Mouse (Mus musculus) small intestine, adult 2 months (tissue): ENCODE measurements around the gene Prune2. TPM values are rescaled to one million over a fixed set of nuclear protein-coding genes. Genes with fewer than 3 reads are reported as not detected.

Experiments used
- H3K27ac ChIP-seq: fragments of 200-500 bp; 2 replicates; pipeline ENCODE4 v1.5.1; 2012; ENCODE audit warnings: low read depth, low read length, control low read depth, inconsistent platforms; ENCODE audit not compliant: insufficient read depth
- H3K27me3 ChIP-seq: fragments of 200-500 bp; 2 replicates; pipeline ENCODE4 v1.6.1; 2012; ENCODE audit warnings: mild to moderate bottlenecking, moderate library complexity, low read length, inconsistent platforms; ENCODE audit not compliant: control insufficient read depth, insufficient read depth
- H3K36me3 ChIP-seq: fragments of 200-500 bp; 2 replicates; pipeline ENCODE4 v1.6.1; 2012; ENCODE audit warnings: mild to moderate bottlenecking, low read length, control low read depth, inconsistent platforms; ENCODE audit not compliant: control insufficient read depth, insufficient read depth
- H3K4me1 ChIP-seq: fragments of 200-500 bp; 2 replicates; pipeline ENCODE4 v1.6.1; 2012; ENCODE audit warnings: low read length, inconsistent platforms, mixed read lengths; ENCODE audit not compliant: control insufficient read depth, insufficient read depth, insufficient read length
- H3K4me3 ChIP-seq: fragments of 200-500 bp; 2 replicates; pipeline ENCODE4 v1.5.1; 2012; ENCODE audit warnings: low read depth, mild to moderate bottlenecking, control low read depth, inconsistent platforms, low read length, moderate library complexity
- CTCF ChIP-seq: fragments of 200-500 bp; IDR thresholded peaks from 2 replicates; pipeline ENCODE4 v1.5.1; 2012; ENCODE audit warnings: low read depth, mild to moderate bottlenecking, control low read depth, inconsistent platforms, low read length, moderate library complexity, mixed read lengths; ENCODE audit not compliant: insufficient replicate concordance, insufficient read length; ENCODE audit errors: extremely low read depth
- POLR2A ChIP-seq: fragments of 200-500 bp; IDR thresholded peaks from 2 replicates; pipeline ENCODE4 v1.6.1; 2012; ENCODE audit warnings: low read depth, mild to moderate bottlenecking, control low read depth, inconsistent platforms, low read length, moderate library complexity
- WGBS: fragments of 180-500 bp; shearing (Covaris S2); methylation state at CpG from one replicate; pipeline ENCODE4 v1.1.7; 2018; 5-methylcytosine and 5-hydroxymethylcytosine counted together
- polyA plus RNA-seq: library from polyadenylated mRNA; depleted of rRNA; stranded (reverse); fragments of >200 nt; gene quantifications from 2 replicates; pipeline ENCODE4 v1.2.3, GENCODE M21; 2012

Gene Prune2
- polyA plus RNA-seq, 1 experiment: 0.65 TPM

- Histone ChIP-seq H3K4me1 (no peaks in the 10 kb centered on the region), H3K36me3 (no peaks in the 10 kb centered on the region), H3K27me3 (no peaks in the 10 kb centered on the region), H3K4me3 (no peak overlapping the region), H3K27ac (no peak overlapping the region)
- no peak for TF ChIP-seq POLR2A
- TF ChIP-seq CTCF: no peak
- WGBS: 78% methylated on average over 3 of the region's 3 CpGs
Observed at GRCm38 (mm10) chr19:16963178-16963577, 7.3 kb downstream of the Prune2 start.

GRCm38 (mm10) chr19:16968768-16969167, 12.8 kb downstream of the Prune2 start:
- Histone ChIP-seq H3K27me3 (no peaks in the 10 kb centered on the region), H3K36me3 (no peaks in the 10 kb centered on the region), H3K4me3 (no peak overlapping the region), H3K4me1 (no peaks in the 10 kb centered on the region), H3K27ac (no peak overlapping the region)
- WGBS: 84% methylated on average over 5 of the region's 5 CpGs
- TF ChIP-seq POLR2A: no peak
- TF ChIP-seq CTCF: no peak

- H3K27ac ChIP-seq: no peak overlapping the region
- H3K27me3 ChIP-seq: no peaks in the 10 kb centered on the region
- H3K4me1 ChIP-seq: no peaks in the 10 kb centered on the region
- no peaks in the 10 kb centered on the region for H3K36me3 ChIP-seq
- TF ChIP-seq CTCF (no peak), POLR2A (no peak)
- WGBS: 45% methylated on average over 2 of the region's 2 CpGs
- H3K4me3 ChIP-seq: no peak overlapping the region
Observed at GRCm38 (mm10) chr19:16970612-16971011, 14.7 kb downstream of the Prune2 start.

GRCm38 (mm10) chr19:16978910-16979309, 23.0 kb downstream of the Prune2 start:
- H3K36me3 ChIP-seq: no peaks in the 10 kb centered on the region
- no peak for TF ChIP-seq POLR2A
- no peak for TF ChIP-seq CTCF
- H3K4me3 ChIP-seq: no peak overlapping the region
- no peaks in the 10 kb centered on the region for H3K4me1 ChIP-seq
- 79% methylated on average over 3 of the region's 3 CpGs for WGBS
- no peak overlapping the region for H3K27ac ChIP-seq
- no peaks in the 10 kb centered on the region; the same call in 1 of the 2 replicates for H3K27me3 ChIP-seq

GRCm38 (mm10) chr19:16981743-16982142, 25.8 kb downstream of the Prune2 start:
- Histone ChIP-seq H3K4me3 (no peak overlapping the region), H3K4me1 (no peaks in the 10 kb centered on the region), H3K27ac (no peak overlapping the region), H3K36me3 (no peaks in the 10 kb centered on the region), H3K27me3 (no peaks in the 10 kb centered on the region; the same call in 1 of the 2 replicates)
- TF ChIP-seq CTCF (no peak), POLR2A (no peak)
- 86% methylated on average over 4 of the region's 4 CpGs for WGBS

- Histone ChIP-seq H3K4me3 (no peak overlapping the region), H3K4me1 (no peaks in the 10 kb centered on the region), H3K36me3 (no peaks in the 10 kb centered on the region), H3K27me3 (no peaks in the 10 kb centered on the region; the same call in 1 of the 2 replicates), H3K27ac (no peak overlapping the region)
- TF ChIP-seq POLR2A: no peak
- no peak; the same call in 1 of the 2 replicates for TF ChIP-seq CTCF
- WGBS: 46% methylated on average over 5 of the region's 5 CpGs
Observed at GRCm38 (mm10) chr19:16984897-16985296, 29.0 kb downstream of the Prune2 start.

GRCm38 (mm10) chr19:16987984-16988383, 32.1 kb downstream of the Prune2 start:
- H3K4me3 ChIP-seq: no peak overlapping the region
- H3K36me3 ChIP-seq: no peaks in the 10 kb centered on the region
- no peaks in the 10 kb centered on the region for H3K4me1 ChIP-seq
- TF ChIP-seq CTCF (no peak), POLR2A (no peak)
- no peaks in the 10 kb centered on the region for H3K27me3 ChIP-seq
- 86% methylated on average over 11 of the region's 11 CpGs for WGBS
- H3K27ac ChIP-seq: no peak overlapping the region

- H3K27me3 ChIP-seq: no peaks in the 10 kb centered on the region
- TF ChIP-seq POLR2A (no peak), CTCF (no peak)
- no peaks in the 10 kb centered on the region for H3K36me3 ChIP-seq
- H3K27ac ChIP-seq: no peak overlapping the region
- WGBS: 87% methylated on average over 4 of the region's 4 CpGs
- no peak overlapping the region for H3K4me3 ChIP-seq
- H3K4me1 ChIP-seq: no peaks in the 10 kb centered on the region
Observed at GRCm38 (mm10) chr19:16992151-16992550, 36.2 kb downstream of the Prune2 start.
